Mouse (Mus musculus) lung, embryonic 15.5 days (tissue): ENCODE data around the gene Nsd2. TPM values are rescaled to one million over a fixed set of nuclear protein-coding genes. Genes with fewer than 3 reads are reported as not detected.

Experiments
- ATAC-seq: fragments of 200-750 bp; cut with Nextera tagmentation; 2 replicates; pipeline ENCODE4 v1.8.0; 2017; ENCODE audit warnings: moderate number of reproducible peaks, borderline replicate concordance; ENCODE audit not compliant: low FRiP score, low TSS enrichment; ENCODE audit errors: extremely low read depth
- H3K27ac ChIP-seq: fragments of 300-500 bp; sonication (generic); 2 replicates; pipeline ENCODE4 v1.5.1; 2015; ENCODE audit warnings: moderate library complexity, mild to moderate bottlenecking, inconsistent platforms
- H3K27me3 ChIP-seq: fragments of 300-500 bp; sonication (generic); 2 replicates; pipeline ENCODE4 v1.6.1; 2015; ENCODE audit warnings: inconsistent platforms
- H3K36me3 ChIP-seq: fragments of 300-500 bp; sonication (generic); 2 replicates; pipeline ENCODE4 v1.6.1; 2015; ENCODE audit warnings: inconsistent platforms
- H3K4me1 ChIP-seq: fragments of 300-500 bp; sonication (generic); 2 replicates; pipeline ENCODE4 v1.6.1; 2015; ENCODE audit warnings: inconsistent platforms
- H3K4me2 ChIP-seq: fragments of 300-500 bp; sonication (generic); 2 replicates; pipeline ENCODE4 v1.6.1; 2015; ENCODE audit warnings: inconsistent platforms, mild to moderate bottlenecking, moderate library complexity
- H3K4me3 ChIP-seq: fragments of 300-500 bp; sonication (generic); 2 replicates; pipeline ENCODE4 v1.5.1; 2015; ENCODE audit warnings: mild to moderate bottlenecking, inconsistent platforms
- H3K9ac ChIP-seq: fragments of 300-500 bp; sonication (generic); 2 replicates; pipeline ENCODE4 v1.6.1; 2015; ENCODE audit warnings: inconsistent platforms
- H3K9me3 ChIP-seq: fragments of 300-500 bp; sonication (generic); 2 replicates; pipeline ENCODE4 v1.6.1; 2016; ENCODE audit warnings: inconsistent platforms
- WGBS: fragments of 180-500 bp; shearing (Covaris S2); methylation state at CpG from one replicate; pipeline ENCODE4 v1.1.7; 2015; 5-methylcytosine and 5-hydroxymethylcytosine counted together
- polyA plus RNA-seq: library from polyadenylated mRNA; unstranded; fragments of >200 nt; fragmentation: Nextera tagmentation; extraction: Ambion mirVana; gene quantifications from 2 replicates; pipeline ENCODE4 v1.2.1, GENCODE M21; 2015

Nsd2 gene
- polyA plus RNA-seq, 1 experiment from 2014 or later, result 55.5 TPM

DNA sequence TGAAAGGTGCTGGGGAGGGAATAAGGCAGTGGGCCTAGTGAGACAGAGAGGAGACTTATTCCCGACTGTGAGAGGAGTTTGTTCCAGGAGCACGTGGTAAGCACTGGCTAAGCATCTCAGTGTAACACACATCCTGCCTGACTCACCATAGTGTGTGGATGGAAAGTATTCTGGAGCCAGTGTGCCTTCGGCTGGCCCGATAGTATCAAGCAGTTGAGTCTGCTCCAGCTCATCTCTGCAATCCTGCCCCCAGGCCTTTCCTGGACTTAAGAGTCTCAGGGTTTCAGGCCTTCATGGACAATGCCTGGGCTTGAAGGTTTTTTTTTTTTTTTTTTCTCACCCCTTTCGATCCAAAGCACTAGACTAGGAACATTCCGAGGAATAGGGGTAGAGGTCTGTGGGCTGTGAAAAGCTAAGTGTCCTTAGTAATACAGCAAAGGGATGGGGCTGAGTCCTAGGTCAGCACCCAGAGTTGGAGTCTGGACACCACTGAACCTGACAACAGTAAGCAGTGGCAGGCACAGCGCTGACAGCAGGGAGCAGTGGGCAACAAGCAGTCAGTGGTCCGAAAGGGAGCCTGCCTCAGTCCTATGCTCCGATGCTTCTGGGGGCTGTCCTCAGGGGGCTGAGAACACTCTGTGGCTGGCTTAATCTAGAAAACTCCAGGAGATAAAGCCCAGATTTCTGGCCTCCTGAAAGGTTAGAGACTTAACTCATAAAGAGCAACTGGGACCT lies 1.2 kb upstream of the Nsd2 start:
- H3K4me1 ChIP-seq, result peaks cover 38% of the 10 kb centered on the region
- H3K36me3 ChIP-seq, result no peaks in the 10 kb centered on the region
- peak overlapping the region; percentile 98 for H3K27ac ChIP-seq
- peak overlapping the region; percentile 81 for H3K4me2 ChIP-seq
- peak overlapping the region; percentile 100 for H3K9ac ChIP-seq
- ATAC-seq, result peak; percentile 10; the same call in 1 of the 2 replicates
- no peaks in the 10 kb centered on the region for H3K27me3 ChIP-seq
- H3K4me3 ChIP-seq, result peak overlapping the region; percentile 100
- WGBS, result 12% methylated on average over 9 of the region's 9 CpGs
- no peaks in the 10 kb centered on the region for H3K9me3 ChIP-seq

DNA sequence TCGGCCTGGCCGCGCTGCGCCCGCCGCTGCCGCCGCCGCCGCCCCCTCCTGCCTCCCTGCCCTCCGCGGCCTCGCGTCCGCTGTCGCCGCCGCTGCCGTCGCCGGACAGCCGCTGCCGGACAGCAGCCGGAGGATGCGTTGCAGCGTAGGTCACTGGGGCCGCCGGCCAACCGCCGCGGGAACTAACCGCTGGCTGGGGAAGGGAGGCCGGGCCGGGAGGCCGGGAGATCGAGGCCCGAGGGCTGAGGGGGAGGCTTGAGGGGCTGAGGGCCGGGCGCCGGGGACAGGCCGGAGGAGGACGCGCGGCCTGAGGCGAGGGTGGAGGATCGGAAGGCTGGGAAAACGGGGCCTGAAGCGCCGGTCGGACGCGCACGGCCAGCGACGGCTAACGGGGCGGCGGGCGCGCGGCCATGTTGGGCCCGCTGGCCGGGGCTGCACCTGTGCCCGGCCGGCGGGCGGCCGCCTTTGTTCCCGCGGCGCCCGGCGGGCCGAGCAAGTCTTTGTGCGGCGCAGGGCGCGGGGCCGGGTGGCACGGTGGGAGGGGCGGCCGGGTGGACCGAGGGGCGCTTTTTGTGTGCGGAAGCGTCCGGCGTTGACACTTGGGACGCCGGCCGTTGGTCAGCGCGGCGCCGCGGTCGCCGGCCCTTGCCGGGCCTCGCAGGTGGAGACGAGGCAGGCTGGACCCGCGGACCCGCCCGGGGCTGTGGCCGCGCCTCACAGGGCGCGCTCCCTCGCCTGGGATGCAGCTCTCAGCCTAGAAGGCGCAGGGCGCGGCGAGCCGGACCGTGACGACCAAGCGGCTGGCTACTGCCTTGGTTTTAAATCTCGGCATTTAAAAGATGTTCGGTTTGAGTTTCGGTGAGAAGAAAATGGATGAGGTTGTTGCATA lies 452 bp downstream of the Nsd2 start:
- ATAC-seq, result peak; percentile 39; the same call in 1 of the 2 replicates
- under 1% methylated on average over 96 of the region's 121 CpGs for WGBS

DNA sequence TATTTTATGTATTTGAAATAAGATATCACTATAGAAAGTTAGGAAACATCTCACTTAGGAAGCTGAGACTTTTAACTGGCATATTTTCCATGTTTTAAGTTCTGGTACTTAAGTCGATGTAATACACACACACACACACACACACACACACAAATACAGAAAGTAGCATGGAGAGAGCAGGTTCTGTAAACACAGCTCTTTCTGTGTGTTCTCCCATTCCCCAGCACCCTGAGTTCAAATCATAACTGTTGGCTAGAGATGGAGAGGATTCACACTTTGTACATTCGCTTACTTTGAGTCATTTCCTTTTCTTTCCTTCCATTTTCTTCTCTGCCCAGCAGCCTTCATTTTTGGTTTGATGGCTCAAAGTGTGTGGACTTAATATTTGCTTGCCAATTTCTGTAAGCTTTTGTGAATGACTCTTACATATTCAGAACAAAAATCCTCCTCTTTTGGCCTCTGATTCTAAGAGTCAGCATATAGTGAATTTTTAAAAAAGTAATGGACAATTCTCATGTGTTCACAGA lies 1.4 kb downstream of the Nsd2 start:
- H3K27ac ChIP-seq, result no peak overlapping the region
- H3K4me2 ChIP-seq, result peak overlapping the region; percentile 81
- 19% methylated on average over 2 of the region's 2 CpGs for WGBS
- peak overlapping the region; percentile 100 for H3K4me3 ChIP-seq
- H3K9me3 ChIP-seq, result no peaks in the 10 kb centered on the region
- H3K9ac ChIP-seq, result peak overlapping the region; percentile 100
- no peak for ATAC-seq
- no peaks in the 10 kb centered on the region for H3K36me3 ChIP-seq
- no peaks in the 10 kb centered on the region for H3K27me3 ChIP-seq
- H3K4me1 ChIP-seq, result peaks cover 38% of the 10 kb centered on the region

More for the DNA sequence above, 452 bp downstream of the Nsd2 start:
- H3K36me3 ChIP-seq, result no peaks in the 10 kb centered on the region
- no peaks in the 10 kb centered on the region for H3K27me3 ChIP-seq
- H3K27ac ChIP-seq, result peak overlapping the region; percentile 98
- peak overlapping the region; percentile 100 for H3K9ac ChIP-seq
- peak overlapping the region; percentile 81 for H3K4me2 ChIP-seq
- no peaks in the 10 kb centered on the region for H3K9me3 ChIP-seq
- H3K4me3 ChIP-seq, result peak overlapping the region; percentile 100
- peaks cover 38% of the 10 kb centered on the region for H3K4me1 ChIP-seq

DNA sequence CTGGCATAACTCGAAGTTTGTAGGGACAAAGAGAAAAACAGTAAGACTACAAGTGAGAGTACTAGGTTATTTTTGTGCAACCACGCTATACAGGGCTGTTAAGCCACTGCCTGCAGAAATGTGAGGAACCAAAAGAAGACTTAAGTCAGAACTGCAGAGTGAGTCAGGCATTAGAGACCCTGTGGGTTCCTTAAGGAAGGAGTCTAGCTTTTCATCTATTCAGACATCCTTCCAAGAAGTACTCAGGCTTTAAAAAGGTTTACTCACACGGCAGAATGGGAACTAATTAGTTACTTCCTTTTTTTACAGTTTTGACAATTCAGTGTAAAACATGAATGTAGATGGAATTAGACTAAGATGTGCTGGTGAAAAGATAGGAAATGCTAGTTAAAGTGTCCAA lies 1.9 kb downstream of the Nsd2 start:
- Histone ChIP-seq H3K36me3 (no peaks in the 10 kb centered on the region), H3K27ac (no peak overlapping the region), H3K4me1 (peaks cover 38% of the 10 kb centered on the region), H3K4me3 (peak overlapping the region; percentile 100), H3K9me3 (no peaks in the 10 kb centered on the region), H3K27me3 (no peaks in the 10 kb centered on the region), H3K9ac (peak overlapping the region; percentile 100), H3K4me2 (peak overlapping the region; percentile 81)
- WGBS, result 30% methylated on average over 3 of the region's 3 CpGs
- ATAC-seq, result no peak

DNA sequence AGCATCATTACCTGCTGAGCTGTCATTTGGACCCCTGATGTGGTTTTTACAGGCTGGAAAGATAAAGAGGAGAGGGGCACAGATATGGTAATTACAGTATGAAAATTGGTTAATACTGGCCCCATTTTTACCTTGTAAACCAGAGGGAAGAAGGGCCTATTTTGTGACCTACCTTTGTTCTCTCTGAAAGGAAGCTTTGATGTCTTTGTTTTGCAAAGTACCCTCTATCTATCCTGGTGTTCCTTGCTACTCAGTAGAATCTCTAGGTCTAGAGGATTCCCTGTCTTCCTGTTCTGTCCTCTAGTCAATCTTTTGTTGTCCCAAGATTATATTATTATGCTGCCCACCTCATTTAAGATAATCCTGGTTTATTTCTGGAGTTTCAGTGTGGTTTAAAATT lies 5.5 kb downstream of the Nsd2 start:
- Histone ChIP-seq H3K36me3 (peaks cover 6% of the 10 kb centered on the region; the same call in 1 of the 2 replicates), H3K9me3 (no peaks in the 10 kb centered on the region), H3K27ac (no peak overlapping the region), H3K4me1 (peaks cover 21% of the 10 kb centered on the region), H3K4me3 (no peak overlapping the region), H3K4me2 (no peak overlapping the region), H3K27me3 (no peaks in the 10 kb centered on the region), H3K9ac (no peak overlapping the region)
- ATAC-seq, result no peak

DNA sequence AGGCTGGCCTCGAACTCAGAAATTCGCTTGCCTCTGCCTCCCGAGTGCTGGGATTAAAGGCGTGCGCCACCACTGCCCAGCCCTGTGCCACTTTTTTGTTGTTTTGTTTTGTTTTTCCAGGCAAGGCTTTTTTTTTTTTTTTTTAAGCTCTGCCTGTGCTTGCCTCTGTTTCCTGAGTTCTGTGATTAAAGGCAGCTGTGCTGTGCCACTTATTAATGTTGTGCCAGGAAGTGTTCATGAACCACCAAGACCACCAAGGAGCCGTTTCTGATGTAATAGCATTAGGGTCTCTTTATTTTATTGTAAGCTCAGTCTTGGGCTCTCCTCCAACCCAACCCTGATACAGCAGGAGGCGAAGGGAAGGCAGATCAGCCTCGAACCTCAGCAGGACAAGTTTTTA lies 7.6 kb downstream of the Nsd2 start:
- H3K27me3 ChIP-seq, result no peaks in the 10 kb centered on the region
- ATAC-seq, result no peak
- WGBS, result 80% methylated on average over 8 of the region's 8 CpGs

DNA sequence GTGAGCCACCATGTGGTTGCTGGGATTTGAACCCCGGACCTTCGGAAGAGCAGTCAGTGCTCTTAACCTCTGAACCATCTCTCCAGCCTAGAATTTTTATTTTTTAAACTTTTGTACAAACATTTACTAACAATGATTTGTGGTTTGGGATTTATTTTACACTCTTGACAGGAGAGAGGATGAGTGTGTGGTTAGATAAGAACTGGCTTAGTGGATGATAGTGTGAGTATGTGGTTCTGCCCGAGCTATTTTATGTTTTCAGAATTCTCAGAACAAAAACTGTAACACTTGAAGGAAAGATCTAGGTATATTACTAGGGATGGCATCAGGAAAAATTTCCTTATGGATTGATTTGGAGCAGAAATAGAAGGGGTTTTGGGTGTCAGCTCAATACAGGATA lies 9.4 kb downstream of the Nsd2 start:
- Histone ChIP-seq H3K27me3 (no peaks in the 10 kb centered on the region), H3K4me1 (peaks cover 3% of the 10 kb centered on the region; the same call in 1 of the 2 replicates), H3K9ac (no peak overlapping the region), H3K27ac (no peak overlapping the region), H3K36me3 (peaks cover 6% of the 10 kb centered on the region; the same call in 1 of the 2 replicates), H3K4me2 (no peak overlapping the region), H3K9me3 (no peaks in the 10 kb centered on the region), H3K4me3 (no peak overlapping the region)
- ATAC-seq, result no peak
- 85% methylated on average over 3 of the region's 3 CpGs for WGBS

More for the DNA sequence above, 7.6 kb downstream of the Nsd2 start:
- H3K27ac ChIP-seq, result no peak overlapping the region
- no peak overlapping the region for H3K4me3 ChIP-seq
- no peaks in the 10 kb centered on the region for H3K9me3 ChIP-seq
- no peak overlapping the region for H3K4me2 ChIP-seq
- peaks cover 10% of the 10 kb centered on the region; the same call in 1 of the 2 replicates for H3K4me1 ChIP-seq
- no peak overlapping the region for H3K9ac ChIP-seq
- peaks cover 6% of the 10 kb centered on the region; the same call in 1 of the 2 replicates for H3K36me3 ChIP-seq

DNA sequence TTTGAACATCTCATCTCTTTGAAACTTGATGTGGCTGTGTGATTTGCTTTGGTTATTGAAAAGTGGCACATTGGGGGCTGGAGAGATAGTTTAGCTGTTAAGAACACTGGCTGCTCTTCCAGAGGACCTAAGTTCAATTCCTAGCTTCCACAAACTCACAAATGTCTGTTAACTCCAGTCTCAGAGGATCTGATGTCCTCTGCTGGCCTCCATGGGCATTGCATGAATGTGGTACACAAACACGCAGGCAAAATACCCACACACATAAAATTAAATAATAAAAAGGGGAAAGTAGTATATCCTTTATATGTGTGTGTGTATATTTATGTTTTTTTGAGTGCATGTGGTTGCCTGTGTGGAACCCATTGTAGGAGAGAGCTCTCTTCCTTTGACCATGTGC lies 10.3 kb downstream of the Nsd2 start:
- Histone ChIP-seq H3K9me3 (no peaks in the 10 kb centered on the region), H3K4me1 (peaks cover 3% of the 10 kb centered on the region; the same call in 1 of the 2 replicates), H3K36me3 (peaks cover 6% of the 10 kb centered on the region; the same call in 1 of the 2 replicates), H3K27me3 (no peaks in the 10 kb centered on the region), H3K4me3 (no peak overlapping the region), H3K9ac (no peak overlapping the region), H3K27ac (no peak overlapping the region), H3K4me2 (no peak overlapping the region)
- WGBS, result 68% methylated on average over 1 of the region's 1 CpGs
- ATAC-seq, result no peak

DNA sequence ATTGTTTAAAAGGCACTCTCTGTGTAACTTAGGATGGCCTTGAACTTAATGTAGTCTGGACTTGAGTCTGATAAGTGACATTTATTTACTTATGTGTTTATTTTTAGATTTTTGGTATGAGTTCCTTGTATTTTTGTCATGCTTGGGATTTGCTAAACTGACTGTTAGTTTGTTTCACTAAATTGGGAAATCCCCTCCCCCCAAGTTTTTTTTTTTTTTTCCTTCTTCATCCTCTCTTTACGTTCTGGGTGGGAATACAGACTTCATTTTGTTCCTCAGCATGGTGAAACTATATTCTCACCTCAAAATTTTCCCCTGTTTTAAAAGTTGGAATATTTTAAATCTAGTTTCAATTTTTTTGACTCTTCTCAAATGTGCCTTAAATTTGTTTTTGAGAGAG lies 20.8 kb downstream of the Nsd2 start:
- no peak for ATAC-seq
- H3K36me3 ChIP-seq, result peaks cover 17% of the 10 kb centered on the region
- H3K4me3 ChIP-seq, result no peak overlapping the region
- no peaks in the 10 kb centered on the region for H3K9me3 ChIP-seq
- H3K27me3 ChIP-seq, result no peaks in the 10 kb centered on the region
- no peak overlapping the region for H3K27ac ChIP-seq
- H3K9ac ChIP-seq, result no peak overlapping the region
- H3K4me1 ChIP-seq, result no peaks in the 10 kb centered on the region
- 86% methylated on average over 1 of the region's 1 CpGs for WGBS
- H3K4me2 ChIP-seq, result no peak overlapping the region

DNA sequence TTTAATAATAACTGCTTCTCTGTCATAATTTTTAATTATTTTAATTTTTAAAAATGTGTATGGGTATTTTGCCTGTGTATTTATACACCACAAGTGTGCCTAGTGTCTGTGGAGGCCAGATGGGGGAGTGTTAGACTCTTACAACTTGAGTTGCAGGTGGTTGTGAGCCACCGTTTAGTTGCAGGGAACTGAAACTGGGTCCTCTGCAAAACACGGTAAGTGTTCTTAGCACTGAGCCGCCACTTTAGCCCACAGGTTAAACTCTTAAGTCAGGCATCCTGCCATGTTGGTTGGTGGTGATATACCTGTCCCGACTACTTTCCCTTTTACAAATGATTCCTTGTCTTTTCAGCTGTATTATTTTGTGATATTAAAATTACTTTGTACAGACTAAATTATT lies 22.0 kb downstream of the Nsd2 start:
- WGBS, result 74% methylated on average over 4 of the region's 4 CpGs
- Histone ChIP-seq H3K27ac (no peak overlapping the region), H3K9me3 (no peaks in the 10 kb centered on the region), H3K4me1 (no peaks in the 10 kb centered on the region), H3K36me3 (peaks cover 25% of the 10 kb centered on the region), H3K9ac (no peak overlapping the region), H3K4me3 (no peak overlapping the region), H3K4me2 (no peak overlapping the region), H3K27me3 (no peaks in the 10 kb centered on the region)
- no peak for ATAC-seq

DNA sequence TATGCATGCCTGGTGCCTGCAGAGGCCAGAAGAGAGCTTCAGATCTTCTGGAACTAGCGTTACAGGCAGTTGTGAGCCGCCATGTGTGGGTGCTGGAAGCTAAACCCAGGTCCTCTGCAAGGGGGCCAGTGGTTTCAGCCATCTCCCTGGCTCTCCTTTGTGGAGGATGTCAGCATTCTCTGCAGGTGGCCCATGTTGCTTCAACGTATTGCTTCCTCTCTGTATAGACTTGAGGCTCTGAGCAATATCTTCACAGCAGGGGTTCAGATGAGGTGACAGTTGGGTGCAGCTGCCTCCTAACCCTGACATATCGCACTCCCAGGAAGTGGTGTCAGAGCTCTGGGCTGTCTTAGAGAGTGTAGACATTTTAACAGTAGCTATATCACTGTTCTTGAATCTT lies 30.9 kb downstream of the Nsd2 start:
- Histone ChIP-seq H3K9me3 (no peaks in the 10 kb centered on the region), H3K9ac (no peak overlapping the region), H3K27me3 (no peaks in the 10 kb centered on the region), H3K4me2 (no peak overlapping the region), H3K4me3 (no peak overlapping the region), H3K36me3 (peaks cover 49% of the 10 kb centered on the region), H3K27ac (no peak overlapping the region), H3K4me1 (no peaks in the 10 kb centered on the region)
- ATAC-seq, result no peak
- WGBS, result 96% methylated on average over 4 of the region's 4 CpGs

DNA sequence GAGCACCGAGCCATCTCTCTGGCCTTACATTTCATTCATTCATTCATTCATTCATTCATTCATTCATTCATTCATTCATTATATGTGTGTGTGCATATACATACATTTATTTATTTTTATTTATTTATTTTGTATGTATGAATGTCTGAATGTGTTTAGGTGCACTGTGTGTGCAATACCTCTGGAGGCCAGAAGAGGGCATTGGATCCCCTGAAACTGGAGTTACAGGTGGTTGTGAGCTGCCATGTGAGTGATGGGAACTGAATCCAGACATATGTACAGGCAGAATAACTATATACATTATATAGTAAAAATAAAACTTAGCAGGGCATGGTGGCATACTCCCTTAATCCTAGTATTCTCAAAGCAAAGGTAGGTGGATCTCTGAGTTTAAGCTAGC lies 32.6 kb downstream of the Nsd2 start:
- Histone ChIP-seq H3K9me3 (no peaks in the 10 kb centered on the region), H3K4me1 (no peaks in the 10 kb centered on the region), H3K9ac (no peak overlapping the region), H3K4me3 (no peak overlapping the region), H3K27me3 (no peaks in the 10 kb centered on the region), H3K27ac (no peak overlapping the region), H3K36me3 (peaks cover 55% of the 10 kb centered on the region), H3K4me2 (no peak overlapping the region)
- ATAC-seq, result no peak
- WGBS, result 96% methylated on average over 1 of the region's 1 CpGs
